Mouse (Mus musculus) intestine, embryonic 16.5 days (tissue): ENCODE measurements around the gene Zbtb7b. TPM values are rescaled to one million over a fixed set of nuclear protein-coding genes. Genes with fewer than 3 reads are reported as not detected.

Experiments used
- ATAC-seq: fragments of 200-750 bp; cut with Nextera tagmentation; 2 replicates; pipeline ENCODE4 v1.8.0; 2017; ENCODE audit warnings: moderate TSS enrichment, moderate library complexity
- H3K27ac ChIP-seq: fragments of 300-500 bp; sonication (generic); 2 replicates; pipeline ENCODE4 v1.5.1; 2014; ENCODE audit warnings: mild to moderate bottlenecking, low read length
- H3K27me3 ChIP-seq: fragments of 300-500 bp; sonication (generic); replicated peaks from 2 replicates; pipeline ENCODE4 v1.6.1; 2014; ENCODE audit warnings: low read length, control low read depth, mixed read lengths; ENCODE audit not compliant: control insufficient read depth, insufficient read depth
- H3K36me3 ChIP-seq: fragments of 300-500 bp; sonication (generic); 2 replicates; pipeline ENCODE4 v1.6.1; 2014; ENCODE audit warnings: low read length, control low read depth; ENCODE audit not compliant: control insufficient read depth, insufficient read depth
- H3K4me1 ChIP-seq: fragments of 300-500 bp; sonication (generic); 2 replicates; pipeline ENCODE4 v1.6.1; 2014; ENCODE audit warnings: low read length, control low read depth, mixed read lengths; ENCODE audit not compliant: control insufficient read depth, insufficient read depth
- H3K4me2 ChIP-seq: fragments of 300-500 bp; sonication (generic); 2 replicates; pipeline ENCODE4 v1.6.1; 2014; ENCODE audit warnings: low read depth, low read length, control low read depth
- H3K4me3 ChIP-seq: fragments of 300-500 bp; sonication (generic); 2 replicates; pipeline ENCODE4 v1.5.1; 2014; ENCODE audit warnings: mild to moderate bottlenecking, low read length
- H3K9ac ChIP-seq: fragments of 300-500 bp; sonication (generic); 2 replicates; pipeline ENCODE4 v1.6.1; 2014; ENCODE audit warnings: low read depth, low read length
- H3K9me3 ChIP-seq: fragments of 300-500 bp; sonication (generic); 2 replicates; pipeline ENCODE4 v1.6.1; 2016; ENCODE audit warnings: low read length, control low read depth; ENCODE audit not compliant: control insufficient read depth
- WGBS: fragments of 180-500 bp; shearing (Covaris S2); extraction: QIAGEN DNeasy Blood & Tissue Kit; methylation state at CpG from one replicate; pipeline ENCODE4 v1.1.7; 2014; 5-methylcytosine and 5-hydroxymethylcytosine counted together
- polyA plus RNA-seq: library from polyadenylated mRNA; unstranded; fragments of >200 nt; fragmentation: Nextera tagmentation; extraction: Ambion mirVana; gene quantifications from 2 replicates; pipeline ENCODE4 v1.2.1, GENCODE M21; 2015

The Zbtb7b gene
- polyA plus RNA-seq, 1 experiment from 2014 or later, result 10.0 TPM

DNA sequence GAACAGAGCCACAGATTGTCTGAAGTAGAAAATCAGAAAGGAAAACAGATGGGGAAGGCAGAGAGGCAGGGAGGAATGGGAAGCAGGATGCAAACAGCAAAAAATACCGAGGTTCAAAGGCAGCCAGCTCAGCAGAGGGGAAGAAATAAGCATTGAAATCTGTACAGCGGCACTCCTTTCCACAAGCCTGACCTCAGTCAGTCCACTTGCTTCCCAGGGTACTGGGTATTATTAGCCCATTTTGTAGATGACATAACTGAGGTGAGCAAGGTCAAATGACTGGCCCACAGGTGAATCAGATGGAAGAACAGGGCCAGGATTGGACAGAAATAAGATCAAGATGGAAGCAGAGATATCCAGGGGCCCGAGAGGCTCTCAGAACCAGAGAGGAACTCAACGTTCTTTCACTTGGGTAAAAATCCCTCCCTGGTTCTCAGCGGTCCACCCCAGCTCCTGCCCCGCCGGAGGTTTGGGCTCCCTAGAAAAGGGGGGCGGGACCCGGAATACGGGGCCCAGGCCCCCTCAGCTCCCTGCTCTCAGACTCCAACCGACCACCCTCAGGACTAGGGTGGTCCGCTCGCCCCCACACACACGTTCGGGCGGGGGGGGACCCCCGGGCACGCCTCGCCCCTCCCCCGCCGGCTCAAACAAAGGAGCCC lies 57.4 kb downstream of the Zbtb7b start:
- peak; percentile 13; the same call in 1 of the 2 replicates for ATAC-seq
- peaks cover 46% of the 10 kb centered on the region for H3K4me1 ChIP-seq
- peak overlapping the region; percentile 85 for H3K4me3 ChIP-seq
- peak overlapping the region; percentile 83 for H3K4me2 ChIP-seq
- peak overlapping the region; percentile 92 for H3K9ac ChIP-seq
- H3K36me3 ChIP-seq, result peaks cover 9% of the 10 kb centered on the region; the same call in 1 of the 2 replicates
- WGBS, result under 1% methylated on average over 17 of the region's 21 CpGs
- no peaks in the 10 kb centered on the region for H3K27me3 ChIP-seq
- H3K27ac ChIP-seq, result peak overlapping the region; percentile 91
- H3K9me3 ChIP-seq, result no peaks in the 10 kb centered on the region

DNA sequence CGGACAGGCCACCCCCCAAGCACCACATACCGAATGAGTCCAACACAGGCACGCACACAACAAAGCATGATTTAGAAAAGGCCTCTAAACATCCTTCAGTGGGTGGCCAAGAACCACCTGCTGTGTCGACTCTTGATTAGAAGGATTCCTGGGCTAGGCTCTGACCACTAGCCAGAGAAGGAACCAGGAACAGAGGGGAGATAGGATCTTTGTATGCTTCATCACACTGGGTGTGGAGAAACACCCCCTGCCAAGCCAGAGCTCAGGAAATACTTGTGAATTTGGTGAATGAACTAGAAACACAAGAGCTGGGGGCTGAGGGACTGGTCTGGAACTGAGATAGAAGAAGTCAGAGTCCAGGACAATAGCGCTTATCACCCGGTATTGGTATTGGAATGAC lies 58.0 kb downstream of the Zbtb7b start:
- Histone ChIP-seq H3K27ac (peak overlapping the region; percentile 91), H3K4me2 (peak overlapping the region; percentile 83), H3K27me3 (no peaks in the 10 kb centered on the region), H3K4me3 (peak overlapping the region; percentile 85), H3K9me3 (no peaks in the 10 kb centered on the region), H3K4me1 (peaks cover 52% of the 10 kb centered on the region), H3K9ac (peak overlapping the region; percentile 92), H3K36me3 (peaks cover 7% of the 10 kb centered on the region; the same call in 1 of the 2 replicates)
- ATAC-seq, result no peak
- WGBS, result 14% methylated on average over 6 of the region's 6 CpGs

DNA sequence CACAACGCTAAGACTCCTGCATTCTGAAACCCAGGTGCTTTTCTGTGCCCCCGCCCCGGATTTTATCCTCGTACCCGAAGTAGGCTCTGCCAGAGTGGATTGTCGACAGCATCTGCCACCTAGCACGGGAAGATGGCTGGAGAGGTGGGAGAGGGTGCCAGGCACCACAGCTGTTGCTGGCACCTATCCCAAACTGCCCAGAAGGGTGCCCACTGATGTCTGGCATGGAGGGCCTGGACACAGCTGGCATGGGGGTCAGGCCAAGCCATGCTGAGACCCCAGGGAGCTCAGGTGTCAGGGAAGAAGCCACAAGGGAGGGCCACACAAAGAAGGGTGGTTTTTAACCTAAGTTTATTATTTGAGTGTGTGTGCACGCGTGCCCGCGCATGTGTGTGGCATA lies 61.5 kb downstream of the Zbtb7b start:
- no peaks in the 10 kb centered on the region for H3K9me3 ChIP-seq
- WGBS, result 56% methylated on average over 11 of the region's 11 CpGs
- H3K4me1 ChIP-seq, result peaks cover 38% of the 10 kb centered on the region
- no peak overlapping the region for H3K9ac ChIP-seq
- H3K36me3 ChIP-seq, result peaks cover 7% of the 10 kb centered on the region; the same call in 1 of the 2 replicates
- no peak overlapping the region for H3K4me2 ChIP-seq
- H3K27ac ChIP-seq, result no peak overlapping the region
- H3K27me3 ChIP-seq, result no peaks in the 10 kb centered on the region
- ATAC-seq, result no peak
- H3K4me3 ChIP-seq, result no peak overlapping the region

DNA sequence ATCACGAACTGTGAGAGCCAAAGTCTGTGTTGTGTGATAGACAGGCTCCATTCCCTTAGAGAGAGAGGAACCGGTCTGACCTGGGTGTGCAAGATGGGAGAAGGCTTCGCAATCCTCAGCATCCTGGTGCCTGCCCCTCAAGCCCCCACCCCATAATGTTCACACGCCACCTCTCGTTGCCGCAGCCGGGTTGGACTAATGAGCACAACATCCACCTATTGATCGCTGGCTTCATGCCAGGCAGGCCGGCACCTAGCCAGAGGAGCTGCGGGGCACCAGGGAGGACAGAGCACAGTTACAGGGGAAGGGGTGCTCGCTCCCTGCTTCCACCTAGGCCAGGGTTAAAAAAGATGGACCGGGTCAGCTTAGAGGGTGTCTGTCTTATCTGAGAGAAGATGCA lies 62.1 kb downstream of the Zbtb7b start:
- no peaks in the 10 kb centered on the region for H3K27me3 ChIP-seq
- no peak overlapping the region for H3K9ac ChIP-seq
- ATAC-seq, result peak; percentile 51
- peaks cover 7% of the 10 kb centered on the region; the same call in 1 of the 2 replicates for H3K36me3 ChIP-seq
- 47% methylated on average over 12 of the region's 12 CpGs for WGBS
- no peaks in the 10 kb centered on the region for H3K9me3 ChIP-seq
- peaks cover 40% of the 10 kb centered on the region for H3K4me1 ChIP-seq
- H3K4me2 ChIP-seq, result no peak overlapping the region
- no peak overlapping the region for H3K4me3 ChIP-seq
- H3K27ac ChIP-seq, result no peak overlapping the region

DNA sequence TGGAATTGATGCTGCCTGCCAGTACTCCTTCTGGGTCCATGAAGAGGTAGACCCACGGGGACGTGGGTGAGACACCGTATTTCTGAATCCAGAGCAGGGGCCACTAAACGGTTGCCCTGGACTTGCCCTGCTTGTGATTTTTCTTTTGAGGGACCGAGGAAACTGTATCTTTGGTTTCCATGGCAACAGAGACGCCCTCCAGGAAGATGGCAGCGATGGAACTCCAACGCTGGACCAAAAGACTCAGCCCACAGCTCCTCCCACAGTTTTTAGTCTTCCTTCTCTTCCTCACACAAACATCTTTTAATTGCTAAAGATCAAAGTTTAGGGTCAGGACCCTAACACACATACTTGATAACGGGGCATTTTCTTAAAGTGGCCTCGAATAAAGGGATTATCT lies 62.6 kb downstream of the Zbtb7b start:
- 53% methylated on average over 10 of the region's 10 CpGs for WGBS
- Histone ChIP-seq H3K9ac (no peak overlapping the region), H3K27me3 (no peaks in the 10 kb centered on the region), H3K4me3 (no peak overlapping the region), H3K27ac (no peak overlapping the region), H3K4me1 (peaks cover 40% of the 10 kb centered on the region), H3K36me3 (peaks cover 7% of the 10 kb centered on the region; the same call in 1 of the 2 replicates), H3K4me2 (no peak overlapping the region), H3K9me3 (no peaks in the 10 kb centered on the region)
- ATAC-seq, result peak; percentile 1; the same call in 1 of the 2 replicates

DNA sequence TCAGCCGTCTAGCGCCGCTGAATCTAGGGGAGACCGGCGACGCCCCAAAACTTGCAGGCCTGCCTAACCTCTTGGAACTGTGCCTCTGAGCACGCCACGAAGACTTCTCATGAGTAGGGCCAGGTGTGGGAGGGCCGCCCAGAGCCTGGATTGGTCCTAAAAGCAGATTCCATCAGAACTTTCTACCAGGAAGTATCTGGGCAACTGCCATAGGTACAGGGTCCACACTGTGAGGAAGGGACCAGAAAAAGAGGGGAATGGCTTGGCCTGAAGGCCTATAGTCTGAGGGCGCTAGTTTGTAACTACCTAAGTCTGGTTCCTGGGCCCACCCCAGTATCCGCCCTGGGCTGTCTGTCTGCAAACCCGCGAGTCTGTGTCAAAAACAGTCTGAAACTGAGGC lies 63.0 kb downstream of the Zbtb7b start:
- Histone ChIP-seq H3K4me2 (no peak overlapping the region; the same call in 1 of the 2 replicates), H3K36me3 (peaks cover 7% of the 10 kb centered on the region; the same call in 1 of the 2 replicates), H3K27ac (0 out of 2 replicates have a peak overlapping the region, but pooled peaks have one; percentile 5), H3K4me3 (no peak overlapping the region), H3K9me3 (no peaks in the 10 kb centered on the region), H3K27me3 (no peaks in the 10 kb centered on the region), H3K9ac (no peak overlapping the region), H3K4me1 (peaks cover 36% of the 10 kb centered on the region)
- ATAC-seq, result peak; percentile 57
- WGBS, result 55% methylated on average over 13 of the region's 13 CpGs

DNA sequence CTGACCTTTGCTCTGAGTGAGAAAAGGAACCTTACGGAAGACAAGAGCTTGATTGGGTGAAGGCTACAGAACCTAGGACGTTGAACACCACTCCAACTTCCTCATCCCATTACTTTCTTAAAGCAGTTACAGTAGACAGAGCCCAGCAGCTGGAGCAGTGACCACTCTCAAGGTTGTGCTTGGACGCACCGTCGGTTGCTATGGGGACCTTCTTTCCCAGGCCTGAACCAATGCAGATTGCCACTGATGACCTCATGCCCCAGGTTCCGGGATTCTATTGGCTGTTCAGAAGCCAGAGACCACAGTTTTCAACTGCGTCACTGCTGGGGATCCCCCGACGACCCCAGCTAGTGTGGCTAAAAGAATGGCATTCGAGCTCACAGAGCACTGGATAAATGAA lies 63.6 kb downstream of the Zbtb7b start:
- no peak overlapping the region; the same call in 1 of the 2 replicates for H3K4me2 ChIP-seq
- H3K27me3 ChIP-seq, result no peaks in the 10 kb centered on the region
- peaks cover 32% of the 10 kb centered on the region for H3K4me1 ChIP-seq
- H3K9me3 ChIP-seq, result no peaks in the 10 kb centered on the region
- H3K36me3 ChIP-seq, result peaks cover 7% of the 10 kb centered on the region; the same call in 1 of the 2 replicates
- H3K9ac ChIP-seq, result no peak overlapping the region
- H3K27ac ChIP-seq, result no peak overlapping the region
- WGBS, result 26% methylated on average over 10 of the region's 10 CpGs
- H3K4me3 ChIP-seq, result no peak overlapping the region
- no peak for ATAC-seq

DNA sequence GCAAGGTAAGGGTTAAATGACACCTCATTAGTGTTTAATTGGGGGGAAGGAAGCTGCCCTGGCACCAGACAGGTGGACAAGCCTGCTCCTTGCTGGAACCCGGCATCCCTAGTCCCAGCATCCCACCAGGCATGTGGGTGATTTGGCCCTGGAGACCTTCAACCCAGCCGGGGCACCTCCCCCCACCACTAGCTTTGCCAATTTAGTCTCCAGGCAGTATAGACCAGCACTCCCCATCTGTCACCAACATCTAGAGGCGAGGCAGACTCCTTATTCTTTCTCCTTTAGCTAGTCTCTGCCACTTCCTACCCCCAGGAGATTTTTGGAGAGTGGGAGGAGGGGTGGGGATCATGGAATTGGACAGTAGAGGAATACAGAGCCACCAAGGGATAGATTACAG lies 64.2 kb downstream of the Zbtb7b start:
- no peaks in the 10 kb centered on the region for H3K9me3 ChIP-seq
- 44% methylated on average over 3 of the region's 3 CpGs for WGBS
- H3K27ac ChIP-seq, result no peak overlapping the region
- peaks cover 7% of the 10 kb centered on the region; the same call in 1 of the 2 replicates for H3K36me3 ChIP-seq
- no peak overlapping the region for H3K9ac ChIP-seq
- H3K27me3 ChIP-seq, result no peaks in the 10 kb centered on the region
- H3K4me1 ChIP-seq, result peaks cover 32% of the 10 kb centered on the region
- H3K4me2 ChIP-seq, result no peak overlapping the region
- ATAC-seq, result no peak
- H3K4me3 ChIP-seq, result no peak overlapping the region

DNA sequence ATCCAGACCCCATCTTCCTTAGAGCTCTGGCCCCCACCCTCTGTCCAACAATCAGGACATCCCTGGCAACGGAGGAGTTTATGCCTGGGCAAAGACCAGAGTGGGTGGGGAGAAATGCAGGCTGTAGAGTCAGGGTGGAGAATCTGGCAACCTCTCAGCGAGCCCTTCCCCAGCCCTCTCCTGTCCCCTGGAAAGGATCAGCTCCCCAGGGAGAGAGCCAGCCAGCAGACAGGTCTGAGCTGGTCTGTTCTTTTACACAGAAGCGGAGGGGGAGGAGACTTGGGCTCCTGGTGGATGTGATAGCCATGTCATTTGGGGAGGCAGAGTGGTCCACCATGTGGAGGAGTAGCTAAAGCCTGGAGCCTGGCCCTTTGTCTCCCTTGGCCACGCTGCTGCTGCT lies 66.0 kb downstream of the Zbtb7b start:
- Histone ChIP-seq H3K4me1 (peaks cover 32% of the 10 kb centered on the region), H3K4me2 (no peak overlapping the region), H3K4me3 (no peak overlapping the region), H3K36me3 (peaks cover 5% of the 10 kb centered on the region; the same call in 1 of the 2 replicates), H3K27me3 (no peaks in the 10 kb centered on the region), H3K27ac (no peak overlapping the region), H3K9ac (0 out of 2 replicates have a peak overlapping the region, but pooled peaks have one; percentile 1), H3K9me3 (no peaks in the 10 kb centered on the region)
- 13% methylated on average over 4 of the region's 4 CpGs for WGBS
- ATAC-seq, result peak; percentile 29; the same call in 1 of the 2 replicates
